Mouse (Mus musculus) midbrain, embryonic 16.5 days (tissue): ENCODE results near the gene 5430419D17Rik. TPM values are rescaled to one million over a fixed set of nuclear protein-coding genes. Genes with fewer than 3 reads are reported as not detected.

ENCODE experiments used
- ATAC-seq: fragments of 200-750 bp; cut with Nextera tagmentation; 2 replicates; pipeline ENCODE4 v1.8.0; 2017; ENCODE audit warnings: moderate TSS enrichment
- H3K27ac ChIP-seq: fragments of 300-500 bp; sonication (generic); 2 replicates; pipeline ENCODE4 v1.5.1; 2014; ENCODE audit warnings: mild to moderate bottlenecking, low read length, mixed read lengths
- H3K27me3 ChIP-seq: fragments of 300-500 bp; sonication (generic); 2 replicates; pipeline ENCODE4 v1.6.1; 2014; ENCODE audit warnings: low read depth, low read length, mixed read lengths; ENCODE audit not compliant: control insufficient read depth, insufficient read depth
- H3K36me3 ChIP-seq: fragments of 300-500 bp; sonication (generic); 2 replicates; pipeline ENCODE4 v1.6.1; 2014; ENCODE audit warnings: mild to moderate bottlenecking, low read length, moderate library complexity, mixed read lengths; ENCODE audit not compliant: control insufficient read depth, insufficient read depth
- H3K4me1 ChIP-seq: fragments of 300-500 bp; sonication (generic); 2 replicates; pipeline ENCODE4 v1.6.1; 2014; ENCODE audit warnings: mild to moderate bottlenecking, low read length, mixed read lengths; ENCODE audit not compliant: control insufficient read depth, insufficient read depth
- H3K4me2 ChIP-seq: fragments of 300-500 bp; sonication (generic); 2 replicates; pipeline ENCODE4 v1.6.1; 2014; ENCODE audit warnings: mild to moderate bottlenecking, low read length, mixed read lengths
- H3K4me3 ChIP-seq: fragments of 300-500 bp; sonication (generic); 2 replicates; pipeline ENCODE4 v1.5.1; 2014; ENCODE audit warnings: low read depth, mild to moderate bottlenecking, low read length, moderate library complexity, mixed read lengths
- H3K9ac ChIP-seq: fragments of 300-500 bp; sonication (generic); 2 replicates; pipeline ENCODE4 v1.6.1; 2014; ENCODE audit warnings: low read depth, low read length, mixed read lengths
- H3K9me3 ChIP-seq: fragments of 300-500 bp; sonication (generic); replicated peaks from 2 replicates; pipeline ENCODE4 v1.6.1; 2014; ENCODE audit warnings: mild to moderate bottlenecking, low read length, mixed read lengths; ENCODE audit not compliant: control insufficient read depth, poor library complexity, severe bottlenecking
- WGBS: fragments of 180-500 bp; shearing (Covaris S2); extraction: QIAGEN DNeasy Blood & Tissue Kit; methylation state at CpG from one replicate; pipeline ENCODE4 v1.1.7; 2014; 5-methylcytosine and 5-hydroxymethylcytosine counted together
- polyA plus RNA-seq: library from polyadenylated mRNA; unstranded; fragments of >200 nt; fragmentation: Nextera tagmentation; extraction: Ambion mirVana; gene quantifications from 2 replicates; pipeline ENCODE4 v1.2.1, GENCODE M21; 2015

The 5430419D17Rik gene
- polyA plus RNA-seq, 1 experiment from 2014 or later = not detected

DNA sequence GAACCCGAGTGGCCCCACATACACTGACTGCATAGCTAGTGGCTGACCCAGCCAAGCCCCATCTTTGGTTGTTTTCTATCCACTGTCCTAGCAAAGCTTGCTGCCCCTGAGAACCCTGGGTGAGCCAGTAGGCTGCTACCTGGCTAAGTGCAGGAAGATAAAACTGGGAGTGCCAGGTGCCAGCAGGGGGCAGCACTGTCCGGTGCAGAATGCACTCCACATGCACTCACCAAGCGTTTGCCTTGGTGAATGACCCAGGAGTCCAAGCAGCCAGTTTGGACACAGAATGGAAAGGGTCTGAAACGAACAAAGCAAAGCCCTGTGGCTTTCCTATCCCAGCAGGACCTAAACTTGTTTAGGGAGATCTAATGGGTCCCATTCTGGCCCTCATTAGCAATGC, 8.5 kb downstream of the 5430419D17Rik start:
- no peak for ATAC-seq
- Histone ChIP-seq H3K27ac (no peak overlapping the region), H3K4me1 (no peaks in the 10 kb centered on the region), H3K4me2 (no peak overlapping the region), H3K4me3 (no peak overlapping the region), H3K9ac (no peak overlapping the region), H3K9me3 (no peaks in the 10 kb centered on the region), H3K27me3 (no peaks in the 10 kb centered on the region), H3K36me3 (no peaks in the 10 kb centered on the region)
- 39% methylated on average over 4 of the region's 4 CpGs for WGBS

DNA sequence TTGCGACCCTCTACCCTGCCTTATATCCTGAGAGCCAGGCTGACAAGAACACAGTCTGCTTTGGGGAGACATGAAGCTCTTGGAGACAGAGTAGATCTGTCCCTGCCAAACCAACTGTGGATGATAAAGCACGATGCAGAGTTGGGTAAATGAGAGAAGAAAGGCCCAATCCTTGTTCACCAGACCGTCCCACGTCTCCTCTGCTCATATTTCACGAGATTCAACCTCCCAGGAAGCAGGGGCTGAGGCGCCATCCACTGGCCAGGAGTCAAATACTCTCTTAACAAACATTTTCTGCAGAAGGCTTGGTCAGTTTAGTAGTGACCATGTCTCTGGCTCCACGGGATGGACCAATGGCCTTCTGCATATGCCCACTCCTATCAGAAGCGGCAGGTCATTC, 10.1 kb downstream of the 5430419D17Rik start:
- WGBS = 73% methylated on average over 8 of the region's 8 CpGs
- no peaks in the 10 kb centered on the region for H3K9me3 ChIP-seq
- no peak overlapping the region for H3K9ac ChIP-seq

DNA sequence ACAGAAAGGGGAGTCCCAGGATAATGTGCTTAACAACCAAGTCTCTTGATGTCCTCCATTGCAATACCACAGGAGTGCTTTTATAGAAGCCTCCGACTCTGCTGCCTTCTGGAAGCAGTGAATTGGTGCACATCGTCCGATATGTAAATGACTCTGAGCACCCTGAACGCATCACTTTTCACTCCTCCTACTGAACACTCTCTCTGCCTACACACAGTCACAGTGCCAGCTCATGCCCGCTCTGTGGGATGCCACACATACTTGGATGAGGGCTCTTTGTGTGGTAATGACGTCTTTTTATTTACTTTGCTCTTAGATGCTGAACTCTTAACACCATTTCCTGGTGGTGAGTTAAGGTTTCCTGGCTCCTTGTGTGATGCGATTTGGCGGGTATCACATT, 12.8 kb downstream of the 5430419D17Rik start:
- Histone ChIP-seq H3K4me2 (no peak overlapping the region), H3K27ac (no peak overlapping the region), H3K9me3 (no peaks in the 10 kb centered on the region), H3K36me3 (no peaks in the 10 kb centered on the region), H3K4me1 (no peaks in the 10 kb centered on the region), H3K9ac (no peak overlapping the region), H3K4me3 (no peak overlapping the region), H3K27me3 (no peaks in the 10 kb centered on the region)
- no peak for ATAC-seq
- whole genome bisulfite sequencing = 82% methylated on average over 8 of the region's 8 CpGs

More for the DNA sequence above, 10.1 kb downstream of the 5430419D17Rik start:
- Histone ChIP-seq H3K36me3 (no peaks in the 10 kb centered on the region), H3K27me3 (no peaks in the 10 kb centered on the region), H3K4me2 (no peak overlapping the region), H3K4me3 (no peak overlapping the region), H3K27ac (no peak overlapping the region), H3K4me1 (no peaks in the 10 kb centered on the region)
- no peak for ATAC-seq

DNA sequence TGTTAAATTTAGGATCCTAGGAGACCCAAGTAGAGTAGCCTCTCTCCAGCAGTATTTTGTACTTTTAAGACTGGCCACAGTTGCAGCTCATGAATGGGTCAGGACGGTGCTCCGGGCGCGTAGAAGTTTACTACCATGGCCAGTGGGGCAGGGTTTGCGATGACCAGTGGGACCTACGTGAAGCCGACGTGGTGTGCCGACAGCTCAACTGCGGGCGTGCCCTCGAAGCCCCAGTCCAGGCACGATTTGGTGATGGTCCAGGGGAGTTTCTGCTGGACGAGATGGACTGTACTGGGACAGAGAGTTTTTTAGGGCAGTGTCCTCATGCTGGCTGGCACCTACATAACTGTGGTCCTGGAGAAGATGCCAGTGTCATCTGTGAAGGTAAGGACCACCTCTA, 13.8 kb downstream of the 5430419D17Rik start:
- no peak overlapping the region for H3K9ac ChIP-seq
- 96% methylated on average over 14 of the region's 14 CpGs for WGBS
- no peaks in the 10 kb centered on the region for H3K27me3 ChIP-seq
- no peak overlapping the region for H3K27ac ChIP-seq
- H3K4me2 ChIP-seq = no peak overlapping the region
- H3K9me3 ChIP-seq = no peaks in the 10 kb centered on the region
- no peak for ATAC-seq
- H3K36me3 ChIP-seq = no peaks in the 10 kb centered on the region
- no peaks in the 10 kb centered on the region for H3K4me1 ChIP-seq
- H3K4me3 ChIP-seq = no peak overlapping the region

GRCm38 (mm10) chr7:131223086-131223485, 48.9 kb downstream of the 5430419D17Rik start:
- Histone ChIP-seq H3K4me2 (no peak overlapping the region), H3K9ac (no peak overlapping the region), H3K27ac (no peak overlapping the region), H3K36me3 (no peaks in the 10 kb centered on the region), H3K4me3 (no peak overlapping the region), H3K4me1 (no peaks in the 10 kb centered on the region), H3K9me3 (no peaks in the 10 kb centered on the region), H3K27me3 (no peaks in the 10 kb centered on the region)
- no peak for ATAC-seq
- 68% methylated on average over 5 of the region's 5 CpGs for WGBS

DNA sequence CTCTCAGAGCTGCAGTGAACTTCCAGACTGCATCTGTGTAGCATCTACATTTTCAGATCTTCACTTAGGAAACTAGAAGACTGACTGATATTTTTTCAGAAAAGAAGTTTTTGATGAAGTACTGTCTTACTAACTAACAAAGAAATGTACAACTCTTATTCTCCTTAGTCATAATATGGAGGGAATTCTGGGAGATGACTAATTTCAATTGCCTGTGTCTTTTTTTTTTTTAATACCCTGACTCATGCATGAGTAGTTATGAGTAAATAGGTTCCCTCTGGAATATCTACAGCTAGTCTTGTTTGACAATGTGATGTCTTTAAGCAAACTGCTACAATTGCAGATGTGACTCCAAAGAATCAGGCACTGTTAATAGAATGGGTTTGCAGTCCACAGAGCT, 61.9 kb downstream of the 5430419D17Rik start:
- H3K27ac ChIP-seq = no peak overlapping the region
- H3K4me3 ChIP-seq = no peak overlapping the region
- no peak overlapping the region for H3K9ac ChIP-seq
- no peak overlapping the region for H3K4me2 ChIP-seq
- no peaks in the 10 kb centered on the region for H3K9me3 ChIP-seq
- no peaks in the 10 kb centered on the region for H3K36me3 ChIP-seq
- no peaks in the 10 kb centered on the region for H3K4me1 ChIP-seq
- no peak for ATAC-seq
- no peaks in the 10 kb centered on the region for H3K27me3 ChIP-seq

DNA sequence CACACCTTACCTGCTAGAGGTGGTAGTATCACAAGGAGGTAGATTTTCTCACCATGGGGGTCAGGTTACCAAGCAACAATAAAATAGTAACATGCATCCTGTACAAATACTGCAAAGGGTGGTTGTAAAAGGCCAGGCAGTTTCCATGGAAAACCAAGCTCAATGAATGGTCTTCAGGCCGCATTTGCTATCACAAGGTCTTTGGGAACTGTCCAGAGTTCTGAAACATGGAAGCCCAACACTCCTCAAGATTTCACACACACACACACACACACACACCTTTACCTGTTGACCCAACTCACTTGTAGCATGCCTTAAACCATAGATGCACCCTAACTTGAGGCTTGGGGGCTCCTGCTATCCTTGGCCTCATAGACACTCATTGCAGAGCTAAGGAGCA, 70.8 kb downstream of the 5430419D17Rik start:
- no peak for ATAC-seq
- no peaks in the 10 kb centered on the region for H3K9me3 ChIP-seq
- 31% methylated on average over 1 of the region's 1 CpGs for WGBS
- no peaks in the 10 kb centered on the region for H3K4me1 ChIP-seq
- no peak overlapping the region for H3K9ac ChIP-seq
- H3K4me3 ChIP-seq = no peak overlapping the region
- no peak overlapping the region for H3K27ac ChIP-seq
- H3K4me2 ChIP-seq = no peak overlapping the region
- H3K36me3 ChIP-seq = no peaks in the 10 kb centered on the region
- no peaks in the 10 kb centered on the region for H3K27me3 ChIP-seq

GRCm38 (mm10) chr7:131256841-131257240, 82.6 kb downstream of the 5430419D17Rik start:
- H3K27me3 ChIP-seq = no peaks in the 10 kb centered on the region
- no peaks in the 10 kb centered on the region for H3K36me3 ChIP-seq
- no peak overlapping the region for H3K4me3 ChIP-seq
- H3K27ac ChIP-seq = no peak overlapping the region
- H3K9ac ChIP-seq = no peak overlapping the region
- no peak for ATAC-seq
- 95% methylated on average over 5 of the region's 5 CpGs for WGBS
- H3K9me3 ChIP-seq = no peaks in the 10 kb centered on the region
- H3K4me1 ChIP-seq = 0 out of 2 replicates have a peak, but pooled peaks cover 3% of the 10 kb centered on the region
- H3K4me2 ChIP-seq = no peak overlapping the region

- 64% methylated on average over 1 of the region's 1 CpGs for WGBS
These were observed 83.1 kb downstream of the 5430419D17Rik start for GRCm38 (mm10) chr7:131257309-131257708.

DNA sequence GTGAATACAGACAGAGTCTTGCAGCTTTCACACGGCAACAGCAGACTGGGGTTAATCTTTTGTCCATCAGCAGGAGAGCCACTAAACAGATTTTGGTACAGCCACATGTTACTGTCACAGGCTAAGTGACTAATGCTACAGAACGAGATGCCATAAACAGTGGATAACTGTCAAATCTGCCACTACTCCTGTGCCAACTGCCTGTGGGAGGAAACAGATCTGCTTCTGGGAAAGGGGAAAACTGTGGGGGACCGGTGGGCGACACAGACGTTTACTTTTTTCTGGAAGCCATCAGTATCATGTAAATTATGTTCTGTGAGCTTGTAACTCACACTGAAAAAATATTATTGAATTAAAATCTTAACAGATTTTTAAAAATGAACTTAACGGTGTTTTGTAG, 86.7 kb downstream of the 5430419D17Rik start:
- H3K4me1 ChIP-seq = no peaks in the 10 kb centered on the region
- H3K36me3 ChIP-seq = no peaks in the 10 kb centered on the region
- no peak overlapping the region for H3K4me3 ChIP-seq
- no peak overlapping the region for H3K9ac ChIP-seq
- H3K4me2 ChIP-seq = no peak overlapping the region
- no peak overlapping the region for H3K27ac ChIP-seq
- H3K27me3 ChIP-seq = no peaks in the 10 kb centered on the region
- WGBS = 66% methylated on average over 6 of the region's 6 CpGs
- no peak for ATAC-seq
- no peaks in the 10 kb centered on the region for H3K9me3 ChIP-seq

More at GRCm38 (mm10) chr7:131257309-131257708, 83.1 kb downstream of the 5430419D17Rik start:
- Histone ChIP-seq H3K9ac (no peak overlapping the region), H3K9me3 (no peaks in the 10 kb centered on the region), H3K4me2 (no peak overlapping the region), H3K4me3 (no peak overlapping the region), H3K27ac (no peak overlapping the region), H3K4me1 (0 out of 2 replicates have a peak, but pooled peaks cover 3% of the 10 kb centered on the region), H3K27me3 (no peaks in the 10 kb centered on the region), H3K36me3 (no peaks in the 10 kb centered on the region)
- no peak for ATAC-seq
